ENCODE assay signal across 25 mouse cellular contexts in the genomic region with DNA sequence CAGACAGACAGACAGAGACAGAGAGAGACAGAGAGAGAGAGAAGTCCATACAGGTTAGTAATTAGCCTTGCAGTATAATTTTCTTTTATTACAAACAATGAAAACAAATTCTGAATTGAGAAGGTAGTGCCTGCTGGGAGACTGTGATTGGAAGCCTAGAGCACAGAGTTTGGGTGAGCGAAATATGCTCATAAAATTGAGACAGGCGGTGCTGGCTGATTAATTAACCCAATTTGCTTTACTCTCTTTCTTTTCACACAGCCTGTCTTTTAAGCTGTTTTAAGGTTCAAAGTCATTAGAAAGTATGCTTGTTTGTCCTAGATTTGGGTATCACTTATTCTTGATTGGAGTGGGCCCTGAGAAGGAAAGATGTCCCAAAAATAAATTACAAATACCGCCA.
DNase-seq lines count a peak whose midpoint lies in the region; ATAC-seq and TF ChIP-seq lines count a peak whose summit lies in the region.
"Had no signal": no experiment of that assay in that cellular context is flagged by ENCODE, and none has a peak within 500 bp of the region (broad histone marks: within the 10 kb centered on the region; RNA-seq: fewer than 3 reads in every experiment).

No protein-coding gene starts in this region.

- no peaks in the 10 kb centered on the region for H3K9me3 ChIP-seq in forebrain, embryonic 14.5 days (replicated peaks; ENCODE audit: control insufficient read depth, low read length)
- H3K9me3 ChIP-seq in forebrain, embryonic 11.5 days (ENCODE audit: control insufficient read depth, low read length), result no peaks in the 10 kb centered on the region
- no peaks in the 10 kb centered on the region for H3K9me3 ChIP-seq in forebrain, embryonic 16.5 days (ENCODE audit: control insufficient read depth, low read length)
- H3K9me3 ChIP-seq in forebrain, embryonic 12.5 days, result no peaks in the 10 kb centered on the region
- no peaks in the 10 kb centered on the region for H3K9me3 ChIP-seq in hindbrain, postnatal 0 days (ENCODE audit: low read length)
- H3K9me3 ChIP-seq in hindbrain, embryonic 12.5 days (replicated peaks), result no peaks in the 10 kb centered on the region
- H3K9me3 ChIP-seq: embryonic facial prominence, embryonic 13.5 days; embryonic facial prominence, embryonic 15.5 days had no signal

- no peak overlapping the region for H3K9ac ChIP-seq in forebrain, embryonic 14.5 days (ENCODE audit: low read length)
- H3K9ac ChIP-seq in forebrain, embryonic 11.5 days (ENCODE audit: low read length), result no peak overlapping the region
- no peak overlapping the region for H3K9ac ChIP-seq in forebrain, embryonic 16.5 days (replicated peaks; ENCODE audit: low read depth, low read length)
- no peak overlapping the region for H3K9ac ChIP-seq in forebrain, embryonic 12.5 days
- H3K9ac ChIP-seq in hindbrain, postnatal 0 days (replicated peaks; ENCODE audit: low read length), result no peak overlapping the region
- no peak overlapping the region for H3K9ac ChIP-seq in hindbrain, embryonic 12.5 days
- H3K9ac ChIP-seq: embryonic facial prominence, embryonic 13.5 days; embryonic facial prominence, embryonic 15.5 days had no signal

- peak; percentile 14 for DNase-seq in forebrain, embryonic 14.5 days (ENCODE audit: low spot score)
- no peak for DNase-seq in forebrain, embryonic 11.5 days (ENCODE audit: low spot score)
- peak; percentile 2 for DNase-seq in hindbrain, postnatal 0 days (ENCODE audit: low spot score)
- DNase-seq: adrenal gland, adult 8-10 months; adrenal gland, postnatal 14 days; adrenal gland, postnatal 36 days; B cell, adult 2 months; cerebellum, adult 11 months; cerebellum, adult 18-20 months; cerebellum, adult 8-10 months; cerebellum, adult 9-11 months; cerebellum, postnatal 14 days; cerebellum, postnatal 36 days; embryo, embryonic 11 days had no signal

- H3K36me3 ChIP-seq in forebrain, embryonic 14.5 days (ENCODE audit: control insufficient read depth, insufficient read depth, low read length), result no peaks in the 10 kb centered on the region
- no peaks in the 10 kb centered on the region for H3K36me3 ChIP-seq in forebrain, embryonic 11.5 days (ENCODE audit: control insufficient read depth, insufficient read depth, low read length)
- no peaks in the 10 kb centered on the region for H3K36me3 ChIP-seq in forebrain, embryonic 16.5 days (ENCODE audit: control insufficient read depth, insufficient read depth)
- no peaks in the 10 kb centered on the region for H3K36me3 ChIP-seq in forebrain, embryonic 12.5 days (replicated peaks)
- H3K36me3 ChIP-seq in hindbrain, postnatal 0 days (ENCODE audit: insufficient read depth, low read length), result no peaks in the 10 kb centered on the region
- H3K36me3 ChIP-seq in hindbrain, embryonic 12.5 days, result no peaks in the 10 kb centered on the region
- H3K36me3 ChIP-seq: embryonic facial prominence, embryonic 13.5 days; embryonic facial prominence, embryonic 15.5 days; G1E had no signal

- peak; percentile 12; the same call in 1 of the 2 replicates for ATAC-seq in forebrain, embryonic 14.5 days
- ATAC-seq in forebrain, embryonic 11.5 days (replicated peaks; ENCODE audit: low FRiP score), result no peak
- ATAC-seq in forebrain, embryonic 16.5 days, result peak; percentile 59
- no peak for ATAC-seq in forebrain, embryonic 12.5 days (ENCODE audit: low FRiP score)
- ATAC-seq in hindbrain, postnatal 0 days, result no peak
- ATAC-seq in hindbrain, embryonic 12.5 days (ENCODE audit: low FRiP score), result no peak
- ATAC-seq: activated CD4-positive, CD25-positive, alpha-beta regulatory T cell, adult 4 months; CD4-positive, CD25-positive, alpha-beta regulatory T cell, adult 4 months; Patski had no signal

- H3K4me3 ChIP-seq in forebrain, embryonic 14.5 days (ENCODE audit: low read depth, low read length), result no peak overlapping the region
- H3K4me3 ChIP-seq in forebrain, embryonic 11.5 days (ENCODE audit: low read depth, low read length), result no peak overlapping the region
- no peak overlapping the region for H3K4me3 ChIP-seq in forebrain, embryonic 16.5 days (replicated peaks; ENCODE audit: low read length)
- H3K4me3 ChIP-seq in forebrain, embryonic 12.5 days (replicated peaks), result no peak overlapping the region
- H3K4me3 ChIP-seq in hindbrain, postnatal 0 days (ENCODE audit: low read length), result no peak overlapping the region
- H3K4me3 ChIP-seq in hindbrain, embryonic 12.5 days, result no peak overlapping the region
- H3K4me3 ChIP-seq: embryonic facial prominence, embryonic 13.5 days; embryonic facial prominence, embryonic 15.5 days; erythroblast, embryonic 14.5 days had no signal

- 69% methylated on average over 3 of the region's 3 CpGs for WGBS in forebrain, embryonic 14.5 days
- WGBS in forebrain, embryonic 11.5 days, result 90% methylated on average over 3 of the region's 3 CpGs
- WGBS in forebrain, embryonic 16.5 days, result 67% methylated on average over 3 of the region's 3 CpGs
- 80% methylated on average over 3 of the region's 3 CpGs for WGBS in forebrain, embryonic 12.5 days
- WGBS in hindbrain, postnatal 0 days, result 78% methylated on average over 3 of the region's 3 CpGs
- WGBS in hindbrain, embryonic 12.5 days, result 89% methylated on average over 3 of the region's 3 CpGs

- no peak overlapping the region for H3K4me2 ChIP-seq in forebrain, embryonic 14.5 days (ENCODE audit: low read length)
- H3K4me2 ChIP-seq in forebrain, embryonic 11.5 days (ENCODE audit: low read depth, low read length, severe bottlenecking), result no peak overlapping the region
- no peak overlapping the region for H3K4me2 ChIP-seq in forebrain, embryonic 16.5 days (ENCODE audit: low read length)
- no peak overlapping the region for H3K4me2 ChIP-seq in forebrain, embryonic 12.5 days
- no peak overlapping the region for H3K4me2 ChIP-seq in hindbrain, postnatal 0 days (ENCODE audit: low read depth, low read length)
- H3K4me2 ChIP-seq in hindbrain, embryonic 12.5 days (replicated peaks), result no peak overlapping the region
- H3K4me2 ChIP-seq: embryonic facial prominence, embryonic 13.5 days; embryonic facial prominence, embryonic 15.5 days had no signal

- no peaks in the 10 kb centered on the region for H3K4me1 ChIP-seq in forebrain, embryonic 14.5 days (ENCODE audit: control insufficient read depth, insufficient read depth, low read length)
- no peaks in the 10 kb centered on the region for H3K4me1 ChIP-seq in forebrain, embryonic 11.5 days (replicated peaks; ENCODE audit: control insufficient read depth, insufficient read depth, low read length)
- no peaks in the 10 kb centered on the region for H3K4me1 ChIP-seq in forebrain, embryonic 16.5 days (replicated peaks; ENCODE audit: control insufficient read depth, insufficient read depth, low read length)
- H3K4me1 ChIP-seq in forebrain, embryonic 12.5 days, result no peaks in the 10 kb centered on the region
- H3K4me1 ChIP-seq in hindbrain, postnatal 0 days (ENCODE audit: insufficient read depth, low read length), result no peaks in the 10 kb centered on the region
- no peaks in the 10 kb centered on the region for H3K4me1 ChIP-seq in hindbrain, embryonic 12.5 days
- H3K4me1 ChIP-seq: embryonic facial prominence, embryonic 13.5 days; embryonic facial prominence, embryonic 15.5 days had no signal

- no peak overlapping the region for H3K27ac ChIP-seq in forebrain, embryonic 14.5 days (ENCODE audit: low read depth, low read length)
- H3K27ac ChIP-seq in forebrain, embryonic 11.5 days (ENCODE audit: low read depth, low read length), result no peak overlapping the region
- no peak overlapping the region for H3K27ac ChIP-seq in forebrain, embryonic 16.5 days (ENCODE audit: low read length)
- no peak overlapping the region for H3K27ac ChIP-seq in forebrain, embryonic 12.5 days
- no peak overlapping the region for H3K27ac ChIP-seq in hindbrain, postnatal 0 days
- H3K27ac ChIP-seq in hindbrain, embryonic 12.5 days, result no peak overlapping the region
- H3K27ac ChIP-seq: embryonic facial prominence, embryonic 13.5 days; embryonic facial prominence, embryonic 15.5 days had no signal

- TF ChIP-seq CTCF in hindbrain, postnatal 0 days (IDR thresholded peaks at IDR 0.05; ENCODE audit: low read depth), result no peak

- H3K27me3 ChIP-seq in forebrain, embryonic 14.5 days (replicated peaks; ENCODE audit: control insufficient read depth, insufficient read depth, low read length), result no peaks in the 10 kb centered on the region
- H3K27me3 ChIP-seq in forebrain, embryonic 11.5 days (ENCODE audit: control insufficient read depth, insufficient read depth, low read length), result no peaks in the 10 kb centered on the region
- H3K27me3 ChIP-seq in forebrain, embryonic 16.5 days (replicated peaks; ENCODE audit: control insufficient read depth, insufficient read depth, low read length), result no peaks in the 10 kb centered on the region
- no peaks in the 10 kb centered on the region for H3K27me3 ChIP-seq in forebrain, embryonic 12.5 days
- H3K27me3 ChIP-seq in hindbrain, postnatal 0 days (ENCODE audit: insufficient read depth, low read length), result no peaks in the 10 kb centered on the region
- no peaks in the 10 kb centered on the region for H3K27me3 ChIP-seq in hindbrain, embryonic 12.5 days
- H3K27me3 ChIP-seq: CH12.LX; embryonic facial prominence, embryonic 13.5 days; embryonic facial prominence, embryonic 15.5 days; Patski had no signal

Comparison
In these comparisons a context has a peak if more than half of its experiments do, and no peak if none do; other contexts are left out.
1. ATAC-seq: peak in forebrain, embryonic 14.5 days (single experiment) and forebrain, embryonic 16.5 days (single experiment); none in forebrain, embryonic 11.5 days (single experiment), forebrain, embryonic 12.5 days (single experiment), hindbrain, postnatal 0 days (single experiment) and hindbrain, embryonic 12.5 days (single experiment).